Comparison of ENCODE assay signal across 12 mouse cellular contexts in the genomic region with DNA sequence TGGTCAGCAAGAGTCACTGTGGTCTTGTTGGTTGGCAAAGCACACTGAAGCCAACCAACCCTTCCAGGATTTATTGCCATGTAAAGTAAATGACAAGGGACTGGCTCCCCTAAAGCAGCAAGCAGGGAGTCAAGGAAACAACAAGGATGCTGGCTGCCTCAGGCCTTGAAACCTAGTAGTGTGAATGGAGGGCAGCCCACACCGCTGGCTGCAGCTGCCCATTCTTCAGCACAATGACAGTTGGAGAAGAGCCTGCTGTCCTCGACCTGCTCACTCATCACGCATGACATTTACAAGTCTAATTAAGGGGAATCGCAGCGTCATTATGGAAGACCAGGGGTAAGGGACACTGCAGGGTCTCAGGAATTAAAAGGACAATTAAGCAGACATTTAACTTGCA.
DNase-seq lines count a peak whose midpoint lies in the region; ATAC-seq lines count a peak whose summit lies in the region.
"Had no signal": no experiment of that assay in that cellular context is flagged by ENCODE, and none has a peak within 500 bp of the region (broad histone marks: within the 10 kb centered on the region; RNA-seq: fewer than 3 reads in every experiment).

No protein-coding gene starts in this region.

- no peaks in the 10 kb centered on the region for H3K9me3 ChIP-seq in hindbrain, embryonic 10.5 days
- no peaks in the 10 kb centered on the region for H3K9me3 ChIP-seq in midbrain, embryonic 14.5 days (ENCODE audit: control insufficient read depth, low read length)
- H3K9me3 ChIP-seq: embryonic facial prominence, embryonic 15.5 days; limb, embryonic 13.5 days had no signal

- no peaks in the 10 kb centered on the region for H3K36me3 ChIP-seq in hindbrain, embryonic 10.5 days
- no peaks in the 10 kb centered on the region for H3K36me3 ChIP-seq in midbrain, embryonic 14.5 days (ENCODE audit: control insufficient read depth, insufficient read depth, low read length)
- H3K36me3 ChIP-seq: embryonic facial prominence, embryonic 15.5 days; limb, embryonic 13.5 days had no signal

- no peak overlapping the region; the same call in 1 of the 2 replicates for H3K27ac ChIP-seq in hindbrain, embryonic 10.5 days
- H3K27ac ChIP-seq in midbrain, embryonic 14.5 days (replicated peaks; ENCODE audit: low read depth, low read length), result peak overlapping the region; percentile 32; the same call in 1 of the 2 replicates
- H3K27ac ChIP-seq: embryonic facial prominence, embryonic 15.5 days; limb, embryonic 13.5 days had no signal

- intact Hi-C loops in left cerebral cortex, postnatal 4 days (cut with DNase I), result no loop called here

- H3K27me3 ChIP-seq in hindbrain, embryonic 10.5 days (ENCODE audit: insufficient read depth, poor library complexity, severe bottlenecking), result no peaks in the 10 kb centered on the region
- H3K27me3 ChIP-seq in midbrain, embryonic 14.5 days (ENCODE audit: control insufficient read depth, insufficient read depth, low read length), result no peaks in the 10 kb centered on the region
- H3K27me3 ChIP-seq: embryonic facial prominence, embryonic 15.5 days; limb, embryonic 13.5 days; megakaryocyte, embryonic 14.5 days had no signal

- peak; percentile 34; the same call in 1 of the 2 replicates for ATAC-seq in midbrain, embryonic 14.5 days (ENCODE audit: low FRiP score, low TSS enrichment)
- ATAC-seq: intestine, postnatal 0 days had no signal

- H3K4me3 ChIP-seq in hindbrain, embryonic 10.5 days, result no peak overlapping the region
- no peak overlapping the region for H3K4me3 ChIP-seq in midbrain, embryonic 14.5 days (replicated peaks; ENCODE audit: low read depth, low read length)
- H3K4me3 ChIP-seq: embryonic facial prominence, embryonic 15.5 days; limb, embryonic 13.5 days; megakaryocyte, embryonic 14.5 days had no signal

- peak; percentile 40 for DNase-seq in Muller cell, postnatal 12 days (ENCODE audit: inconsistent ontology term)
- peak; percentile 5 for DNase-seq in adrenal gland, postnatal 25 days
- peak; percentile 14 for DNase-seq in hindbrain, embryonic 10.5 days (ENCODE audit: low spot score)
- DNase-seq in midbrain, embryonic 14.5 days, result peak; percentile 49
- no peak for DNase-seq in frontal cortex, adult 2 months (ENCODE audit: extremely low spot score in 1 of 2, low spot score in 1 of 2)
- DNase-seq in left cerebral cortex, postnatal 4 days, result no peak
- no peak for DNase-seq in layer of hippocampus, adult 11-12 months (ENCODE audit: low spot score)
- DNase-seq: thymus, postnatal 36 days had no signal

- 9% methylated on average over 5 of the region's 5 CpGs for WGBS in hindbrain, embryonic 10.5 days
- WGBS in midbrain, embryonic 14.5 days, result 4% methylated on average over 5 of the region's 5 CpGs

- no peak overlapping the region for H3K9ac ChIP-seq in midbrain, embryonic 14.5 days (replicated peaks; ENCODE audit: low read length)
- H3K9ac ChIP-seq: embryonic facial prominence, embryonic 15.5 days; limb, embryonic 13.5 days had no signal

- H3K4me2 ChIP-seq in midbrain, embryonic 14.5 days (ENCODE audit: low read length), result no peak overlapping the region
- H3K4me2 ChIP-seq: embryonic facial prominence, embryonic 15.5 days had no signal

- peaks cover 15% of the 10 kb centered on the region for H3K4me1 ChIP-seq in hindbrain, embryonic 10.5 days (replicated peaks)
- H3K4me1 ChIP-seq in midbrain, embryonic 14.5 days (ENCODE audit: control insufficient read depth, insufficient read depth, low read length), result peaks cover 9% of the 10 kb centered on the region
- H3K4me1 ChIP-seq: megakaryocyte, embryonic 14.5 days had no signal

Comparison
In these comparisons a context has a peak if more than half of its experiments do, and no peak if none do; other contexts are left out.
1. DNase-seq: peak in Muller cell, postnatal 12 days (single experiment), adrenal gland, postnatal 25 days (single experiment), hindbrain, embryonic 10.5 days (single experiment) and midbrain, embryonic 14.5 days (single experiment); none in frontal cortex, adult 2 months (0 of 2), left cerebral cortex, postnatal 4 days (single experiment) and layer of hippocampus, adult 11-12 months (single experiment).